ENCODE assay signal across 25 mouse cellular contexts in the genomic region with DNA sequence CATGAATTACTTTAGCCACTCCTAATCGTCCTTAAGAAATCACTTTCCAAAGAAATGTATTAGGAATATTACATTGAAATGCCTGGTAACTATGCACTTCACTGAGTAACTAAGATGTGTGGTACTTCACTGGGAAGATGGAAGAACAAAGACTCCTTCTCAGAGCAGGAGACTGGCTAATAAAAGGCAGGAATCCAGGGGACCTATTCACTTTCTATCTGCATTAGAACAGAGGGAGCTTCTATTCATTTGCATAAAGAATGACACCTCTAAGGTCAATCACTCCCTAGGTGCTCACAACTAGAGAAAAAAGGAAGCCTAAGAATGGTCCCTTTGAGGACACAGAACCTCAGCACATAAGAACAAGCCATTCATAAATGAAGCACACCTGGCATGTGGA.
"Had no signal": no experiment of that assay in that cellular context is flagged by ENCODE, and none has a peak within 500 bp of the region (broad histone marks: within the 10 kb centered on the region; RNA-seq: fewer than 3 reads in every experiment).

No protein-coding gene starts in this region.

- H3K9me3 ChIP-seq: heart, embryonic 10.5 days; heart, embryonic 12.5 days; hindbrain, embryonic 13.5 days; hindbrain, embryonic 15.5 days; intestine, embryonic 15.5 days; limb, embryonic 13.5 days; limb, embryonic 15.5 days; liver, embryonic 12.5 days had no signal

- H3K9ac ChIP-seq: heart, embryonic 12.5 days; hindbrain, embryonic 13.5 days; hindbrain, embryonic 15.5 days; intestine, embryonic 15.5 days; limb, embryonic 13.5 days; limb, embryonic 15.5 days; liver, embryonic 12.5 days; liver, embryonic 14.5 days had no signal

- H3K4me2 ChIP-seq: heart, embryonic 12.5 days; hindbrain, embryonic 13.5 days; hindbrain, embryonic 15.5 days; intestine, embryonic 15.5 days; limb, embryonic 13.5 days; limb, embryonic 15.5 days; liver, embryonic 12.5 days had no signal

- DNase-seq: gastrocnemius, adult 2 months; gastrocnemius, postnatal 10 days; gastrocnemius, postnatal 25 days; heart, adult 18-20 months; heart, postnatal 10 days; heart, postnatal 36 days; kidney, adult 18-20 months; kidney, adult 8-10 months; kidney, postnatal 14 days; kidney, postnatal 36 days; layer of hippocampus, adult 9-11 months; layer of hippocampus, postnatal 36 days; left cerebral cortex, postnatal 4 days; lung, adult 18-20 months had no signal

- ATAC-seq: inflammation-experienced regulatory T-cells, adult 6 months; intestine, embryonic 15.5 days; intestine, postnatal 0 days; liver, embryonic 12.5 days had no signal

- H3K4me1 ChIP-seq: heart, embryonic 10.5 days; heart, embryonic 12.5 days; hindbrain, embryonic 13.5 days; hindbrain, embryonic 15.5 days; intestine, embryonic 15.5 days; limb, embryonic 13.5 days; limb, embryonic 15.5 days; liver, embryonic 12.5 days had no signal

- H3K36me3 ChIP-seq: heart, embryonic 10.5 days; heart, embryonic 12.5 days; hindbrain, embryonic 13.5 days; hindbrain, embryonic 15.5 days; intestine, embryonic 15.5 days; limb, embryonic 13.5 days; limb, embryonic 15.5 days; liver, embryonic 12.5 days had no signal

- H3K27me3 ChIP-seq: heart, embryonic 12.5 days; hindbrain, embryonic 13.5 days; hindbrain, embryonic 15.5 days; intestine, embryonic 15.5 days; limb, embryonic 13.5 days; limb, embryonic 15.5 days; liver, embryonic 12.5 days had no signal

- H3K27ac ChIP-seq: gastrocnemius, adult 2 months; heart, embryonic 10.5 days; hindbrain, embryonic 13.5 days; hindbrain, embryonic 15.5 days; intestine, embryonic 15.5 days; limb, embryonic 13.5 days; limb, embryonic 15.5 days; liver, embryonic 12.5 days; liver, embryonic 14.5 days had no signal

- H3K4me3 ChIP-seq: gastrocnemius, adult 2 months; heart, embryonic 10.5 days; heart, embryonic 12.5 days; hindbrain, embryonic 13.5 days; hindbrain, embryonic 15.5 days; intestine, embryonic 15.5 days; limb, embryonic 13.5 days; limb, embryonic 15.5 days; liver, embryonic 12.5 days had no signal
